Mouse (Mus musculus) stomach, embryonic 16.5 days (tissue): Measurements from ENCODE around the gene Edf1. TPM values are rescaled to one million over a fixed set of nuclear protein-coding genes. Genes with fewer than 3 reads are reported as not detected.

Source experiments
- ATAC-seq: fragments of 200-750 bp; cut with Nextera tagmentation; 2 replicates; pipeline ENCODE4 v1.8.0; 2017; ENCODE audit warnings: moderate number of reproducible peaks, moderate TSS enrichment; ENCODE audit not compliant: insufficient read depth, low FRiP score
- H3K27ac ChIP-seq: fragments of 300-500 bp; sonication (generic); 2 replicates; pipeline ENCODE4 v1.5.1; 2014; ENCODE audit warnings: low read length
- H3K27me3 ChIP-seq: fragments of 300-500 bp; sonication (generic); 2 replicates; pipeline ENCODE4 v1.6.1; 2014; ENCODE audit warnings: low read length, control low read depth, mixed read lengths; ENCODE audit not compliant: control insufficient read depth, insufficient read depth
- H3K36me3 ChIP-seq: fragments of 300-500 bp; sonication (generic); 2 replicates; pipeline ENCODE4 v1.6.1; 2014; ENCODE audit warnings: low read length; ENCODE audit not compliant: control insufficient read depth, insufficient read depth
- H3K4me1 ChIP-seq: fragments of 300-500 bp; sonication (generic); 2 replicates; pipeline ENCODE4 v1.6.1; 2014; ENCODE audit warnings: low read length, control low read depth, mixed read lengths; ENCODE audit not compliant: control insufficient read depth, insufficient read depth
- H3K4me2 ChIP-seq: fragments of 300-500 bp; sonication (generic); 2 replicates; pipeline ENCODE4 v1.6.1; 2014; ENCODE audit warnings: low read depth, low read length, mixed read lengths
- H3K4me3 ChIP-seq: fragments of 300-500 bp; sonication (generic); replicated peaks from 2 replicates; pipeline ENCODE4 v1.5.1; 2014; ENCODE audit warnings: mild to moderate bottlenecking, low read length
- H3K9ac ChIP-seq: fragments of 300-500 bp; sonication (generic); 2 replicates; pipeline ENCODE4 v1.6.1; 2014; ENCODE audit warnings: low read length
- H3K9me3 ChIP-seq: fragments of 300-500 bp; sonication (generic); replicated peaks from 2 replicates; pipeline ENCODE4 v1.6.1; 2016; ENCODE audit warnings: low read length, control low read depth; ENCODE audit not compliant: control insufficient read depth
- WGBS: fragments of 180-500 bp; shearing (Covaris S2); extraction: QIAGEN DNeasy Blood & Tissue Kit; methylation state at CpG from one replicate; pipeline ENCODE4 v1.1.7; 2014; 5-methylcytosine and 5-hydroxymethylcytosine counted together
- polyA plus RNA-seq: library from polyadenylated mRNA; unstranded; fragments of >200 nt; fragmentation: Nextera tagmentation; extraction: Ambion mirVana; gene quantifications from 2 replicates; pipeline ENCODE4 v1.2.1, GENCODE M21; 2015

The Edf1 gene
- polyA plus RNA-seq, 1 experiment from 2014 or later, result 401 TPM

GRCm38 (mm10) chr2:25557964-25558360 lies 315 bp downstream of the Edf1 start:
- H3K9ac ChIP-seq, result peak overlapping the region; percentile 95
- 1% methylated on average over 24 of the region's 24 CpGs for WGBS
- peaks cover 17% of the 10 kb centered on the region for H3K36me3 ChIP-seq
- H3K27ac ChIP-seq, result peak overlapping the region; percentile 50; the same call in 1 of the 2 replicates
- H3K4me1 ChIP-seq, result peaks cover 18% of the 10 kb centered on the region
- H3K4me3 ChIP-seq, result peak overlapping the region; percentile 87
- H3K9me3 ChIP-seq, result no peaks in the 10 kb centered on the region
- H3K4me2 ChIP-seq, result peak overlapping the region; percentile 95
- no peaks in the 10 kb centered on the region for H3K27me3 ChIP-seq
- peak; percentile 28; the same call in 1 of the 2 replicates for ATAC-seq

- 59% methylated on average over 6 of the region's 6 CpGs for WGBS
- ATAC-seq, result no peak
- H3K9ac ChIP-seq, result peak overlapping the region; percentile 95
- no peaks in the 10 kb centered on the region for H3K9me3 ChIP-seq
- H3K27me3 ChIP-seq, result no peaks in the 10 kb centered on the region
- peak overlapping the region; percentile 95 for H3K4me2 ChIP-seq
- peaks cover 18% of the 10 kb centered on the region for H3K4me1 ChIP-seq
- no peak overlapping the region for H3K27ac ChIP-seq
- peaks cover 22% of the 10 kb centered on the region for H3K36me3 ChIP-seq
- peak overlapping the region; percentile 87 for H3K4me3 ChIP-seq
These were observed 1.1 kb downstream of the Edf1 start for GRCm38 (mm10) chr2:25558774-25559173.

- WGBS, result 88% methylated on average over 8 of the region's 8 CpGs
- Histone ChIP-seq H3K36me3 (peaks cover 22% of the 10 kb centered on the region), H3K9me3 (no peaks in the 10 kb centered on the region)
These were observed 2.9 kb downstream of the Edf1 start for GRCm38 (mm10) chr2:25560551-25560950.

GRCm38 (mm10) chr2:25561946-25562345 lies 4.3 kb downstream of the Edf1 start:
- no peak for ATAC-seq
- Histone ChIP-seq H3K9ac (no peak overlapping the region), H3K4me3 (no peak overlapping the region), H3K27ac (no peak overlapping the region), H3K4me2 (no peak overlapping the region), H3K36me3 (peaks cover 22% of the 10 kb centered on the region), H3K9me3 (no peaks in the 10 kb centered on the region), H3K27me3 (no peaks in the 10 kb centered on the region), H3K4me1 (peaks cover 15% of the 10 kb centered on the region)
- 78% methylated on average over 9 of the region's 9 CpGs for WGBS

More at GRCm38 (mm10) chr2:25560551-25560950, 2.9 kb downstream of the Edf1 start:
- H3K27ac ChIP-seq, result no peak overlapping the region
- no peak for ATAC-seq
- H3K27me3 ChIP-seq, result no peaks in the 10 kb centered on the region
- H3K4me2 ChIP-seq, result no peak overlapping the region
- H3K9ac ChIP-seq, result no peak overlapping the region
- H3K4me1 ChIP-seq, result peaks cover 18% of the 10 kb centered on the region
- no peak overlapping the region for H3K4me3 ChIP-seq

- H3K9ac ChIP-seq, result no peak overlapping the region
- no peak for ATAC-seq
- no peaks in the 10 kb centered on the region for H3K9me3 ChIP-seq
- 87% methylated on average over 8 of the region's 8 CpGs for WGBS
- no peaks in the 10 kb centered on the region for H3K27me3 ChIP-seq
- no peaks in the 10 kb centered on the region for H3K4me1 ChIP-seq
- no peak overlapping the region for H3K27ac ChIP-seq
- H3K4me2 ChIP-seq, result no peak overlapping the region
- no peak overlapping the region for H3K4me3 ChIP-seq
- H3K36me3 ChIP-seq, result peaks cover 25% of the 10 kb centered on the region
These were observed 8.1 kb downstream of the Edf1 start for GRCm38 (mm10) chr2:25565741-25566140.

GRCm38 (mm10) chr2:25566558-25566957 lies 8.9 kb downstream of the Edf1 start:
- H3K27me3 ChIP-seq, result no peaks in the 10 kb centered on the region
- H3K4me1 ChIP-seq, result no peaks in the 10 kb centered on the region
- no peak overlapping the region for H3K9ac ChIP-seq
- H3K4me2 ChIP-seq, result no peak overlapping the region
- no peaks in the 10 kb centered on the region for H3K9me3 ChIP-seq
- H3K4me3 ChIP-seq, result no peak overlapping the region
- H3K27ac ChIP-seq, result no peak overlapping the region
- peaks cover 24% of the 10 kb centered on the region for H3K36me3 ChIP-seq
- 87% methylated on average over 6 of the region's 6 CpGs for WGBS
- no peak for ATAC-seq

GRCm38 (mm10) chr2:25568473-25569019 lies 10.9 kb downstream of the Edf1 start:
- WGBS, result 86% methylated on average over 6 of the region's 6 CpGs
- H3K27me3 ChIP-seq, result no peaks in the 10 kb centered on the region
- H3K4me2 ChIP-seq, result no peak overlapping the region
- H3K9me3 ChIP-seq, result no peaks in the 10 kb centered on the region
- no peak for ATAC-seq
- H3K27ac ChIP-seq, result no peak overlapping the region
- H3K4me1 ChIP-seq, result peaks cover 1% of the 10 kb centered on the region
- 0 out of 2 replicates have a peak overlapping the region, but pooled peaks have one; percentile 17 for H3K9ac ChIP-seq
- H3K36me3 ChIP-seq, result 0 out of 2 replicates have a peak, but pooled peaks cover 7% of the 10 kb centered on the region
- H3K4me3 ChIP-seq, result no peak overlapping the region

- peaks cover 8% of the 10 kb centered on the region for H3K4me1 ChIP-seq
- 0 out of 2 replicates have a peak, but pooled peaks cover 7% of the 10 kb centered on the region for H3K36me3 ChIP-seq
- H3K9me3 ChIP-seq, result no peaks in the 10 kb centered on the region
- no peaks in the 10 kb centered on the region for H3K27me3 ChIP-seq
- H3K4me2 ChIP-seq, result no peak overlapping the region
- no peak overlapping the region; the same call in 1 of the 2 replicates for H3K27ac ChIP-seq
- WGBS, result 85% methylated on average over 3 of the region's 3 CpGs
- no peak for ATAC-seq
- 0 out of 2 replicates have a peak overlapping the region, but pooled peaks have one; percentile 2 for H3K9ac ChIP-seq
- H3K4me3 ChIP-seq, result no peak overlapping the region
These were observed 11.7 kb downstream of the Edf1 start for GRCm38 (mm10) chr2:25569323-25569722.

- Histone ChIP-seq H3K9me3 (no peaks in the 10 kb centered on the region), H3K9ac (no peak overlapping the region), H3K4me1 (peaks cover 16% of the 10 kb centered on the region), H3K36me3 (0 out of 2 replicates have a peak, but pooled peaks cover 7% of the 10 kb centered on the region), H3K27ac (no peak overlapping the region; the same call in 1 of the 2 replicates), H3K27me3 (0 out of 2 replicates have a peak, but pooled peaks cover 1% of the 10 kb centered on the region), H3K4me2 (no peak overlapping the region), H3K4me3 (no peak overlapping the region)
- WGBS, result 83% methylated on average over 4 of the region's 4 CpGs
- no peak for ATAC-seq
These were observed 13.6 kb downstream of the Edf1 start for GRCm38 (mm10) chr2:25571221-25571620.
